Mouse (Mus musculus): ENCODE data around the gene Cdon.

The Cdon gene

DNA sequence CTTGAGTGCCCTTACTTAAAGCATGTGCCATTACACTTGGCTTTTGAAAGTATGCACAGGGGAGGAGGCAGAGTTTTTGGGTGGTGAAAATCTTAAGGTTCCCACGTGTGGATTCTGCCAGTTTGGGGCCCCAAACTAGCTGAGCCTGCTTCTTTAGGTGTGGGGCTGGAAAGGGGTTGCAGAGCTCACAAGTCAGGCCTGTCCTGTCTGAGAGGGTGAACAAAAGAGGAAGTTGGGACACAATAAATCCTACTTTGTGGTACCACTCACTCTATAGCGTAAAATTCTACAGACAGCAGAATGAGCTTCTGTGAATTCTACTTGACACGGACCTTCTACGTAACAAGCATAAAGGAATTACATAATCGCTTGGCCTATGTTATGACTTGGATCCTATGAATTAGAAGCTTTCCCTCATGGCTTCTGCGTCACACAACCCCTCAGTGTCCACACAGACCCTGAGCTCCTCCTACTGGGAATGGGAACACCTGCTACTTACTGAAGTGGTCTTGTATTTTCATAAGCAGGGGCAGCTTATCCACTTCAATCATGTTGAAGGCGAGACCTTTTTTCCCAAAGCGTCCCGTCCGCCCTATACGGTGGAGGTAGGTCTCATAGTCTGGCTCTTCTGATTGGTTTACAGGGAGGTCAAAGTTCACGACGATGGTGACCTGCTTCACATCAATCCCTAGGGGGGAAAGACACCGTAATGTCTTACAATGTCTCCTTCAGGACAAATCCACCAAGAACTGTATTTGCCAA, 122.4 kb downstream of the Cdon start:
- no peak for DNase-seq

DNA sequence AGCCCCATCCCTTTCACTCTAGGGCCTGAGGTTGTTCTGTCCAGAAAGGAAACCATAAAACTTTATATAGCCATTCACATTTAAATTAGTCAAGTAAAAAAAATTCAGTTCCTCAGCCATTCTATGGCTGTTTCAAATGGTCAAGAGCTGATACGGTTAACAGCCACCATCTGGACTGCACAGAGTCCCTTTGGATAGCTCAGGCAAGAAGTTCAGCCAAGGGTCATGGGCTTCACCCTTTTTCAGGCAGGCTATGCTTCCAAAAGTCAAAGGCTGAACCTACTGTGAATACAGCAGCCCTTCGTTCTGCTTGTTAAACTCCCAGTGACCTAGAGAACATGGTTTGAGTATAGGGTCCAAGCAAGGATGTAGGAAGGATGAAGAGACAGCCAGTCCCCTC, 123.7 kb downstream of the Cdon start:
- DNase-seq = no peak

DNA sequence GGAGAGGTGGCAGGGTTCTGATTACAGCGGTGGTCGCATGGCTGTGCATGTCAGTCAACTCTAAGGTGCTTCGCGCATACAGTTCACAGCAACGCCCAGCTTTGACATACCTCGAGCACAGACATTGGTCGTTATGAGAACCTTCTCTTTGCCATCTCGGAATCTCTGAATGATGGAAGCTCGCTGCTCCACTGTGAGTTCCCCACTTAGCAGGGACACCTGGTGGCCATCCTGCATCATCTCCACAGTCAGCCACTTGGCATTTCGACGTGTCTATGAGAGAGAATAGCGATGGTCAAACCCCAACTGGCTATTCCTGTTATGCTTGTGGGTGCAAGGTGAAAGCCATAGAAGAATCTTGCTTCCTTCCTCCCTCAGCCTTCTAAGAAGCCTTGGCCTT, 124.8 kb downstream of the Cdon start:
- no peak for DNase-seq

DNA sequence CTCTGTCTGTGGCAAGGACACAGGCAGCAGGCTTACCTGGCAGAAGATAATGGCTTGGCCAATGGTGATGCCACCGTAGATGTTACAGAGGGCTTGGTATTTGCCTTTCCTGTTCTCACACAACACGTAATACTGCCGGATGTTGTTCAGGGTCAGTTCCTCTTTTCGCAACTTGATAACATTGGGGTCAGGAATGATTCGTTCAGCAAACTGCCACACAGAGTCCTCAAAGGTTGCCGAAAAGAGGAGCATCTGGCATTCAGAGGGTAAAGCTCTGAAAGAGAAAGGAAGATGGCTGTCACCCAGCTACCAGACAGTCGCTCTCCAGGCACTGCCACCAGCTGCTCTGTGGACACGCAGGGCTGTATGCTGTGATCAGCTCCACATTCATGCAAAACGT, 125.8 kb downstream of the Cdon start:
- no peak for DNase-seq

DNA sequence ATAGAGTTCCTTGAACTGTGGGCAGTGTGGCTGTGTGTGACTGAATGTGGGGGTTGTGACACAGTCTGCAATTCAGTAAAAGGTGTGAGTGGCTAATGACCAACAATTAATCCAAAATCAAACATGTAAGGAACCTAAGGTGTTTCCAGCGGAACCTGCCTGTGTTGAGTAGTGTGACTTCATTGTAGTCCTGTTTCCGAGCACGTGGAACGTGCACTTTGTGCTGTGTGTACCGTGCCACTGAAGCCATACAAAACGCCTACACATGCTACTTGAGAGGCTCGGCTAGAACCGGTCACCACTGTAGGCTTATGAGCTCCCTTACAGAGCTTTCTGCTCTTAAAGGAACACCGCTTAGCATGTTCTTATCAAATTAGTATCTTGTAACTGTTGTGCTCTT, 127.5 kb downstream of the Cdon start:
- no peak for DNase-seq

DNA sequence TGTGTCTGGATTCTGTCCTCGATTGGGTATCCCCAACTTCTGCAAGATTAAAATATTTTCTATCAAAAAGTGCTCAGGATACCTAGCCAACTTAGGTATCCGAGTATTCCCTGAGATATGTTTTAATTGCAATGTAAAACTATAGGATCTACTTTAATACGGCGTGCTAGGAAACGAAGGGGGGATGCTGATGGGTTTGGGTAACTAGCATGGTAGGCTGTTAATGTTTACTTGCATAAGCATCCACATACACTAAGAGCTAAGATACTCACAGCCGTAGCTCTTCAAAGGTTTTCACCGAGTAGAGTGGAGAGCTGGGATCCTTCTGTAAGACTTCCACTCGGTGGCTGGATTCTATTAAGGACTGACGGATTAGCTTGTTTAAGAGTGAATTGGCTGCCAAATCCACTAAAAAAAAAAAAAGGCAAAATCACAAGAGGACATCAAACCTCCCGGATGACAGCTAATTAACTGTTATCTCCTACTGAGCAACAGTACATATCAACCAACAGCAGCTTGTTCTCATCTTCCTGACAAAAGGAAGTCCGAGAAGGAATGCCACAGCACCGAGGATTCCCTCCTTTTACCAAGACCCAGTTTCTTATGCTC, 135.7 kb downstream of the Cdon start:
- no peak for DNase-seq

All from cerebellum, postnatal 14 days (tissue).